Mouse (Mus musculus) stomach, postnatal 0 days (tissue): ENCODE data around the gene Sult1a1. TPM values are rescaled to one million over a fixed set of nuclear protein-coding genes. Genes with fewer than 3 reads are reported as not detected.

ENCODE experiments used
- ATAC-seq: fragments of 200-750 bp; cut with Nextera tagmentation; 2 replicates; pipeline ENCODE4 v1.8.0; 2017; ENCODE audit not compliant: low FRiP score, low TSS enrichment
- DNase-seq: peaks from one replicate; pipeline ENCODE4 v3.0.0-alpha.2; 2016; ENCODE audit warnings: low spot score
- H3K27ac ChIP-seq: fragments of 300-500 bp; sonication (generic); replicated peaks from 2 replicates; pipeline ENCODE4 v1.5.1; 2014; ENCODE audit warnings: mild to moderate bottlenecking, control low read depth
- H3K27me3 ChIP-seq: fragments of 300-500 bp; sonication (generic); 2 replicates; pipeline ENCODE4 v1.6.1; 2014; ENCODE audit warnings: low read length; ENCODE audit not compliant: control insufficient read depth, insufficient read depth
- H3K36me3 ChIP-seq: fragments of 300-500 bp; sonication (generic); 2 replicates; pipeline ENCODE4 v1.6.1; 2014; ENCODE audit warnings: low read length, mixed read lengths; ENCODE audit not compliant: control insufficient read depth, insufficient read depth
- H3K4me1 ChIP-seq: fragments of 300-500 bp; sonication (generic); replicated peaks from 2 replicates; pipeline ENCODE4 v1.6.1; 2014; ENCODE audit warnings: antibody characterized with exemption; ENCODE audit not compliant: control insufficient read depth, insufficient read depth
- H3K4me2 ChIP-seq: fragments of 300-500 bp; sonication (generic); replicated peaks from 2 replicates; pipeline ENCODE4 v1.6.1; 2014; ENCODE audit warnings: low read depth, mild to moderate bottlenecking, control low read depth, moderate library complexity
- H3K4me3 ChIP-seq: fragments of 300-500 bp; sonication (generic); 2 replicates; pipeline ENCODE4 v1.5.1; 2014; ENCODE audit warnings: low read depth, low read length, control low read depth
- H3K9ac ChIP-seq: fragments of 300-500 bp; sonication (generic); 2 replicates; pipeline ENCODE4 v1.6.1; 2014; ENCODE audit warnings: mild to moderate bottlenecking, low read length, control low read depth, mixed read lengths
- H3K9me3 ChIP-seq: fragments of 300-500 bp; sonication (generic); 2 replicates; pipeline ENCODE4 v1.6.1; 2016; ENCODE audit warnings: low read length; ENCODE audit not compliant: control insufficient read depth
- CTCF ChIP-seq: IDR thresholded peaks from 2 replicates; pipeline ENCODE4 v1.5.1; 2016; ENCODE audit warnings: antibody characterized with exemption, low read depth, mild to moderate bottlenecking, moderate library complexity
- EP300 ChIP-seq: optimal IDR thresholded peaks from 2 replicates; pipeline ENCODE3; 2016; ENCODE audit warnings: antibody characterized with exemption
- WGBS: fragments of 180-500 bp; shearing (Covaris S2); extraction: QIAGEN DNeasy Blood & Tissue Kit; methylation state at CpG from one replicate; pipeline ENCODE4 v1.1.7; 2014; 5-methylcytosine and 5-hydroxymethylcytosine counted together
- polyA plus RNA-seq: library from polyadenylated mRNA; unstranded; fragments of >200 nt; fragmentation: Nextera tagmentation; extraction: Ambion mirVana; gene quantifications from 2 replicates; pipeline ENCODE4 v1.2.1, GENCODE M21; 2015

Sult1a1 gene
- polyA plus RNA-seq, 1 experiment from 2014 or later: 10.9 TPM

GRCm38 (mm10) chr7:126630824-126631518 is 45.3 kb downstream of the Sult1a1 start, which contains the start of gene Nupr1:
TSS of gene Nupr1 (minus strand) at chr7:126630861.
- Histone ChIP-seq H3K4me1 (no peaks in the 10 kb centered on the region; the same call in 1 of the 2 replicates), H3K27me3 (no peaks in the 10 kb centered on the region), H3K27ac (peak within 1 kb of the TSS; percentile 65), H3K36me3 (no peaks in the 10 kb centered on the region), H3K4me3 (no peak within 1 kb of the TSS), H3K4me2 (no peak within 1 kb of the TSS), H3K9me3 (no peaks in the 10 kb centered on the region), H3K9ac (no peak within 1 kb of the TSS; the same call in 1 of the 2 replicates)
- 68% methylated on average over 4 of the region's 4 CpGs for WGBS
- DNase-seq: peak; percentile 72
- TF ChIP-seq EP300 (no peak), CTCF (peak; percentile 12; the same call in 1 of the 2 replicates)
- peak; percentile 93 for ATAC-seq

GRCm38 (mm10) chr7:126629915-126630314 is 46.3 kb downstream of the Sult1a1 start:
- Histone ChIP-seq H3K4me3 (no peak overlapping the region), H3K27me3 (no peaks in the 10 kb centered on the region), H3K4me2 (no peak overlapping the region), H3K4me1 (no peaks in the 10 kb centered on the region; the same call in 1 of the 2 replicates), H3K9me3 (no peaks in the 10 kb centered on the region), H3K9ac (no peak overlapping the region; the same call in 1 of the 2 replicates), H3K27ac (peak overlapping the region; percentile 65), H3K36me3 (no peaks in the 10 kb centered on the region)
- no peak for TF ChIP-seq CTCF
- ATAC-seq (peak; percentile 19; the same call in 1 of the 2 replicates), DNase-seq (no peak)
- 18% methylated on average over 3 of the region's 3 CpGs for WGBS

- Histone ChIP-seq H3K9ac (no peak overlapping the region), H3K4me1 (no peaks in the 10 kb centered on the region; the same call in 1 of the 2 replicates), H3K4me3 (no peak overlapping the region), H3K27me3 (no peaks in the 10 kb centered on the region), H3K36me3 (no peaks in the 10 kb centered on the region), H3K9me3 (no peaks in the 10 kb centered on the region), H3K4me2 (no peak overlapping the region), H3K27ac (0 out of 2 replicates have a peak overlapping the region, but pooled peaks have one; percentile 35)
- no peak for ATAC-seq
- DNase-seq: no peak
- WGBS: 53% methylated on average over 6 of the region's 6 CpGs
- TF ChIP-seq EP300 (no peak), CTCF (no peak)
Observed at GRCm38 (mm10) chr7:126628111-126628510, 48.1 kb downstream of the Sult1a1 start.

- Histone ChIP-seq H3K4me1 (no peaks in the 10 kb centered on the region; the same call in 1 of the 2 replicates), H3K9ac (no peak overlapping the region), H3K4me3 (no peak overlapping the region), H3K27ac (peak overlapping the region; percentile 65), H3K36me3 (no peaks in the 10 kb centered on the region), H3K27me3 (no peaks in the 10 kb centered on the region), H3K9me3 (no peaks in the 10 kb centered on the region), H3K4me2 (peak overlapping the region; percentile 33; the same call in 1 of the 2 replicates)
- TF ChIP-seq EP300 (no peak), CTCF (no peak)
- DNase-seq: no peak
- 65% methylated on average over 3 of the region's 3 CpGs for WGBS
- no peak for ATAC-seq
Observed at GRCm38 (mm10) chr7:126625807-126626600, 50.2 kb downstream of the Sult1a1 start.

GRCm38 (mm10) chr7:126625369-126625768 is 50.9 kb downstream of the Sult1a1 start:
- Histone ChIP-seq H3K27ac (peak overlapping the region; percentile 65), H3K4me2 (peak overlapping the region; percentile 33), H3K4me1 (no peaks in the 10 kb centered on the region; the same call in 1 of the 2 replicates), H3K36me3 (no peaks in the 10 kb centered on the region), H3K9me3 (no peaks in the 10 kb centered on the region), H3K4me3 (peak overlapping the region; percentile 19), H3K27me3 (no peaks in the 10 kb centered on the region), H3K9ac (0 out of 2 replicates have a peak overlapping the region, but pooled peaks have one; percentile 13)
- ATAC-seq (peak; percentile 90), DNase-seq (peak; percentile 72)
- no peak for TF ChIP-seq EP300
- no peak for TF ChIP-seq CTCF
- WGBS: 16% methylated on average over 6 of the region's 6 CpGs
